Mouse (Mus musculus) urinary bladder, adult 18-20 months (tissue): ENCODE measurements at regions not wholly inside any gene's neighbourhood (a gene's known extent, or its start where the extent isn't known, plus 50 kb on each side); places are given as distances from the start of the nearest gene placed in this dataset.

Source experiments
- DNase-seq, 2 experiments: peaks; one replicate each; pipeline ENCODE4 v3.0.0; 2022; ENCODE audit warnings: low spot score in 2 of 2, mixed read lengths in 2 of 2

DNA sequence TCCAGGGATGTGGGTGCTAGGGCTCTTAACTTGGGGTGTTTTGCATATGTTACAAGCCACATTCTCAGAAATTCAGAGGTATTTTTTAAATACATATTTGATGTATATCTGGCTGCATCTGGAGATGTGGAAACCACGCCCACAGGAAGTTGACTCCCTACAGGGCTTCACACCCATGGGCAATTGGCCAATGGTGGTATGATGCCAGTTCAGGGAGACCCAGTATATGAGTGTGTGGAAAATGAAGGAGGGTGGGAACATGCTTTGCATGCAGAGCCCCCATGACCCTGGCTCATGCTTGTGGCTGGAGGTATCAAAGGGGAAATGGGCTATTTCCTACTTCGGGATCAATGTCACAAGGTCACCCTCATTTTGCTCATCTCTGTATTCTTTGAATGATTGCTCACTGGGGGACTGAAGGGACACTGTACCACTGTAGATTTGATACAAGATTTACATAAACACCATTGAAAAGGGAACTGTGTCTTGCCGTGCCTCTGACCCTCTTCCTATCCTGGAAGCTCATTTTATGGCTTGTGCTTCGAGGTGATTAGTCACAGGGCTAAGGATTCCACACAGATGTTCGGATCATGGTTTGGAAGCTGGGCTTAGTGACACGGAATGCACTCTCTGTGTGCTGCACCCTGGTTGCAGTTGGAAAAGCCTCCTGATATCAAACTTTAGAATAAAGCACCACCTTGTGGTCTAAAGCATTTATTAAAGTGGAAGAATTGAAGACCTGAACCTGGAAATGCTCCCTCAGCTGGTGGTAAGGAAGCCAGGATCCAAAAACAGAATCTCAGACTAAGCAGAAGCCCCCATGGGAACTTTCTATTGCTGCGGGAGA is 56.8 kb upstream of the Edn1 start:
- peak; percentile 1 to 3 for DNase-seq

DNA sequence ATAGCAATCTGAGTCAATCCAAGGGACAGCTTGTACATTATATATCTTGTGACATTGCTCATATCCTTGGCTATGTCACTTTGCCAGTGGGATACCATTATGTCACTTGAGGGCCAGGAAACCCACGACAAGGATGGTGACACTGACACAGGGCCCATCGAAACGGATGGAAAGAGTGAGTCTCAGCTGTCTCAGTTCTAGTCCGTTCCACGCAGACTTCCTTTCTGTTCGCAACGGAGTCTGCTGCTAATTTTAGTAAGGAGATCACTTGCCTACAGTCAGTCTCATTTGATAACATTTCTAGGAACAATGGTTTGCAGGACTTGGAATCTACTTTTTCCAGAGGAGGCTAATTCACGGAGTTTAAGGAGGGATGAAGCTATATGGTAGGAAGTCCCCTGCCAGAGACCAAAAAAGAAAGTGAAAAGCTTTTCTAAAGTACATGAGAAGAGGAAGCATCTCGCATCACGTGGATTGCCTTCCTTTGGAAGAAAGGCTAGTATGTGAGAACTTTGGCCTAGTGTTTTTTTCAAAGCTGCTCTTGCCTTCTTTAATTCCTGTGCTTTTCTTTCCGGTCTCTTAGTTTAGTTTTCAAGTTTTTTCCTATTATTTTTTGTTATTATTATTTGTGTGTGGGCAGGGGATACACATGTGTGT is 55.4 kb upstream of the Edn1 start:
- no peak for DNase-seq
